Mouse (Mus musculus) megakaryocyte, embryonic 14.5 days (primary cell): ENCODE measurements around the gene Tex33.

ENCODE experiments used
- FLI1 ChIP-seq: IDR thresholded peaks from 2 replicates; pipeline ENCODE4 v1.6.1; 2012; ENCODE audit warnings: low read length, inconsistent platforms, mixed read lengths
- GATA1 ChIP-seq: IDR thresholded peaks from 3 replicates; pipeline ENCODE4 v1.6.1; 2012; ENCODE audit warnings: mixed read lengths, low read length, inconsistent platforms, borderline replicate concordance

- TF ChIP-seq GATA1 = no peak
- no peak for TF ChIP-seq FLI1
These were observed 18.0 kb upstream of the Tex33 start for GRCm38 (mm10) chr15:78413719-78414117.
